Mouse (Mus musculus): ENCODE measurements at regions not wholly inside any gene's neighbourhood (a gene's known extent, or its start where the extent isn't known, plus 50 kb on each side); places are given as distances from the start of the nearest gene placed in this dataset.

DNA sequence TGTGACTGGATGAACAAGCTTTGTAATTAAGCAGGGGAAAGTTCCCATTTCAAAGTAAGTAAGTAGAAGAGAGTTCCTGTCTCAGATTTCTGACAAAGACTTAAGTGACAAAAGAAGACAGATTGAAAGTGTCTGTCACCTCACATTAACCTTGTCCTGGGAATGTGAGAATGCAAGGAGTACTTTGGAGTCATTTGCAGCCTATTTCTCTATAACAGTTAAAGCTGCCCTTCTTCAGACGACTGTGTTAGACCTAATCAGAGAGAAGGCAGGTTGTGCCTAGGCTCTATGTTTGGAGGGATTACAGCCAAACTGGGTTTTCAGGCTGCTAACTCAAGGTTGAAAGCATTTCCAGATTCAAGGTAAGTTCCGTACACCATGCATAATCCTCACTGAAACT is 446.5 kb downstream of the Pdgfc start:
- H3K27me3 ChIP-seq (replicated peaks), result no peaks in the 10 kb centered on the region
- no peaks in the 10 kb centered on the region for H3K36me3 ChIP-seq
- ATAC-seq (ENCODE audit: low FRiP score, low read depth), result no peak
- 74% methylated on average over 2 of the region's 2 CpGs for WGBS
- no peak overlapping the region for H3K27ac ChIP-seq
- no peak overlapping the region for H3K9ac ChIP-seq
- no peak overlapping the region for H3K4me2 ChIP-seq (replicated peaks)
- no peaks in the 10 kb centered on the region for H3K4me1 ChIP-seq
- no peaks in the 10 kb centered on the region for H3K9me3 ChIP-seq
- no peak overlapping the region for H3K4me3 ChIP-seq

GRCm38 (mm10) chr3:81483363-81483762 is 447.1 kb downstream of the Pdgfc start:
- 75% methylated on average over 2 of the region's 2 CpGs for WGBS
- no peaks in the 10 kb centered on the region for H3K9me3 ChIP-seq
- ATAC-seq (ENCODE audit: low FRiP score, low read depth), result no peak

DNA sequence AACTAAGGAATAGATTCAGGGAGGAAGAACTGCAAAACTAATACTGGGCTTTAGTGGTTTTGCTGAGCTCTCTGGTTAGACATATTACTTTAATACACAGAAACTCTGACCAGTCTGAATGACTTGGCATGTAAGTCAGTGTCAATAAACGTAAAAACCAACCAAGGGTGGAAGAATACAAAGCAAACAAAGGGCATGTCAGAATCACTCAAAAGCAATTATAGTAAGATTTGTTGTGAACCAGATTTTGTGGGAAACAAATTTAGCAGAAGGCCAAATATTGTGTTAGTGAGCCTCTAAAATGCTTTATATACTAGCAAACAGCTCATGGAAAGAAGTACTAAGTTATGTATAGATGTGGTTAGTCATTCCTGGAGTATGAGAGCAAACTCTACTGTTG is 427.1 kb upstream of the Ctso start:
- no peak for ATAC-seq (ENCODE audit: low FRiP score, low read depth)
- H3K27me3 ChIP-seq (replicated peaks), result no peaks in the 10 kb centered on the region

More at GRCm38 (mm10) chr3:81483363-81483762, 447.1 kb downstream of the Pdgfc start:
- Histone ChIP-seq H3K27ac (no peak overlapping the region), H3K9ac (no peak overlapping the region), H3K36me3 (no peaks in the 10 kb centered on the region), H3K4me1 (no peaks in the 10 kb centered on the region), H3K4me3 (no peak overlapping the region), H3K4me2 (replicated peaks) (no peak overlapping the region), H3K27me3 (replicated peaks) (no peaks in the 10 kb centered on the region)

GRCm38 (mm10) chr3:81508611-81509010 is 423.8 kb upstream of the Ctso start:
- H3K9me3 ChIP-seq, result no peaks in the 10 kb centered on the region
- H3K4me2 ChIP-seq (replicated peaks), result no peak overlapping the region
- no peaks in the 10 kb centered on the region for H3K4me1 ChIP-seq
- ATAC-seq (ENCODE audit: low FRiP score, low read depth), result no peak
- WGBS, result 22% methylated on average over 2 of the region's 2 CpGs
- H3K4me3 ChIP-seq, result no peak overlapping the region
- H3K27ac ChIP-seq, result no peak overlapping the region
- no peak overlapping the region for H3K9ac ChIP-seq
- H3K36me3 ChIP-seq, result no peaks in the 10 kb centered on the region
- no peaks in the 10 kb centered on the region for H3K27me3 ChIP-seq (replicated peaks)

More for the DNA sequence above, 427.1 kb upstream of the Ctso start:
- Histone ChIP-seq H3K9ac (no peak overlapping the region), H3K36me3 (no peaks in the 10 kb centered on the region), H3K27ac (no peak overlapping the region), H3K4me3 (no peak overlapping the region), H3K4me1 (no peaks in the 10 kb centered on the region), H3K9me3 (no peaks in the 10 kb centered on the region), H3K4me2 (replicated peaks) (no peak overlapping the region)
- WGBS, result 76% methylated on average over 1 of the region's 1 CpGs

DNA sequence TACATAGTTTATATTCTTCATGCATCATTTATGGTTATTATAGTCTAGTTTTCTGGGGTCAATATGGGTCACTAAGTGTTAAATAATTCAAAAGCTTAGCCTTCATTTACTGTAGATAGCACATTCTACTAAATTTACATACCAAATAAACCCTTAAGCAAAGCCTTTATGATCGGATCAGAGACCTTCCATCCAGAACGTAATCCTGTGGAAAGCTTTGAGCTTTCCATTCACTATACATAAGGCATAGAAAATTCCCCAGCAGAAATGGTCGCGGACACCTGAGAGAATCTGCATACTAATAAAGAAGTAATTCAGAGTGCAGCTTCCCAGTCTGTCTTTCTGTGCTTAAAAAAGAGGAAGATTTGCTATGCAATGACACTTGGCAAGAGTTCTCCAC is 410.6 kb upstream of the Ctso start:
- no peaks in the 10 kb centered on the region for H3K27me3 ChIP-seq (replicated peaks)
- no peaks in the 10 kb centered on the region for H3K36me3 ChIP-seq
- 68% methylated on average over 4 of the region's 4 CpGs for WGBS
- H3K4me1 ChIP-seq, result no peaks in the 10 kb centered on the region
- H3K9me3 ChIP-seq, result no peaks in the 10 kb centered on the region
- H3K4me2 ChIP-seq (replicated peaks), result no peak overlapping the region
- H3K9ac ChIP-seq, result no peak overlapping the region
- H3K27ac ChIP-seq, result no peak overlapping the region
- ATAC-seq (ENCODE audit: low FRiP score, low read depth), result no peak
- no peak overlapping the region for H3K4me3 ChIP-seq

- no peaks in the 10 kb centered on the region for H3K4me1 ChIP-seq
- no peak for ATAC-seq (ENCODE audit: low FRiP score, low read depth)
- no peak overlapping the region for H3K27ac ChIP-seq
- H3K36me3 ChIP-seq, result no peaks in the 10 kb centered on the region
- no peaks in the 10 kb centered on the region for H3K27me3 ChIP-seq (replicated peaks)
- H3K4me3 ChIP-seq, result no peak overlapping the region
- no peaks in the 10 kb centered on the region for H3K9me3 ChIP-seq
- H3K4me2 ChIP-seq (replicated peaks), result no peak overlapping the region
- H3K9ac ChIP-seq, result no peak overlapping the region
- WGBS, result 97% methylated on average over 1 of the region's 1 CpGs
These were observed 401.5 kb upstream of the Ctso start for GRCm38 (mm10) chr3:81530872-81531271.

DNA sequence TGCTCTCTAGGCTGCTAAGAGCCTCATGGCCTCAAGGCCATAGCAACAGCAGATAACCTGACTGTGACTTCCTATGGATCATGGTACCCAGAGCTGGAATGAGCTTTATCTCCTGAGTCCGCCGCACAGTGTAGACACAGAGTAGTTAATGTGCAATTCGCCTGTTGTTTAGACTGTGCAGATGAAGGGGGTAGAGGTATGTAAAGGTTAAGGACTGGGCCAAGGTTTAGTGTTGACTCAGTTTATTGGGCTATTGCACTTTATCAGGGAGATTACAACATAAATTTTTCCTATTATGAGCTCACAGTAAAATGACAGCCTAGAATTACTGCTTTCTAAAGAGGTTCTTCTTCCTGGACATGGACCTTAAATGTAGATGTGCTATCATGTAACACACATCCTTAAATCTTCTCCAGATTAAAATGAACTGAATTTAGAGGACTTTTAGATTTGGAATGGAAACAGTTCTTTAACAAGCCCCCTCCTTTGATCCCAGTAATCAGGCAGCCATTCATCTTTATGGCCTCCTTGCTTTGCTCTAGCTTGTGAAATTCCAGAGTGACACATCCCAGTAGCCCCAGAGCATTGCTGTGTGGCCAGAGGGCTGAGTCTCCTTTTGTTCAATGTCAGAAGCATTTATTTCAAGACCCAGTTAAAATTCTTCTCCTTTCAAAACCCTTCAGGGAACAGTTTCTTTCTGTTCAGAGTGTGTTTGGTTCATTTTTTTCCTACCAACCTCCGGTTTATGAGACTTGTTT is 396.8 kb upstream of the Ctso start:
- 55% methylated on average over 4 of the region's 4 CpGs for WGBS
- H3K9ac ChIP-seq, result no peak overlapping the region
- ATAC-seq (ENCODE audit: low FRiP score, low read depth), result no peak
- H3K27me3 ChIP-seq (replicated peaks), result no peaks in the 10 kb centered on the region
- no peak overlapping the region for H3K27ac ChIP-seq
- no peaks in the 10 kb centered on the region for H3K4me1 ChIP-seq
- no peaks in the 10 kb centered on the region for H3K9me3 ChIP-seq
- H3K4me3 ChIP-seq, result no peak overlapping the region
- no peak overlapping the region for H3K4me2 ChIP-seq (replicated peaks)
- H3K36me3 ChIP-seq, result no peaks in the 10 kb centered on the region

DNA sequence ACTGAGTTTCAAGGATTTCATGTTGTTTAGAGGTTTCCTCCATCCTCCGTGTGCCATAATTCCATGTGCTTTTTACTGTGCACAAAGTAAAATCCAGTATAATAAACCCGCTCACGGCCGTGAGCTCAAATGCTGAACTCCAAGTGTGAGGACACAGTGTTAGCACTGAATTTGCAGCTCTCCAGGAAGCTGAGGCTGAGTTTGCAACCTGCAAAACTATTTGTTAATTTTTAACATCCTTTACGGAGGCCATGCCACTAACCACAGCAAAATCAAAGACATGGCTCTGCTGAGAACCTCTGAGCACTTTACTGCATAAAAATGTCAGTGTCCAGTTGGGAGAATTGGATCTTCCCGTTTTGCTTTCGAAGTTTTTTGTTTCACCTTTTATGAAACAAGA is 377.6 kb upstream of the Ctso start:
- Histone ChIP-seq H3K27me3 (replicated peaks) (no peaks in the 10 kb centered on the region), H3K9ac (no peak overlapping the region), H3K4me1 (no peaks in the 10 kb centered on the region), H3K4me3 (no peak overlapping the region), H3K36me3 (no peaks in the 10 kb centered on the region), H3K4me2 (replicated peaks) (no peak overlapping the region), H3K27ac (no peak overlapping the region), H3K9me3 (no peaks in the 10 kb centered on the region)
- 68% methylated on average over 7 of the region's 7 CpGs for WGBS
- ATAC-seq (ENCODE audit: low FRiP score, low read depth), result no peak

GRCm38 (mm10) chr3:81562610-81563258 is 369.7 kb upstream of the Ctso start:
- Histone ChIP-seq H3K4me3 (no peak overlapping the region), H3K27me3 (replicated peaks) (no peaks in the 10 kb centered on the region), H3K4me2 (replicated peaks) (no peak overlapping the region), H3K9ac (no peak overlapping the region), H3K36me3 (no peaks in the 10 kb centered on the region), H3K27ac (no peak overlapping the region), H3K9me3 (no peaks in the 10 kb centered on the region), H3K4me1 (no peaks in the 10 kb centered on the region)
- 93% methylated on average over 2 of the region's 2 CpGs for WGBS
- ATAC-seq (ENCODE audit: low FRiP score, low read depth), result no peak

DNA sequence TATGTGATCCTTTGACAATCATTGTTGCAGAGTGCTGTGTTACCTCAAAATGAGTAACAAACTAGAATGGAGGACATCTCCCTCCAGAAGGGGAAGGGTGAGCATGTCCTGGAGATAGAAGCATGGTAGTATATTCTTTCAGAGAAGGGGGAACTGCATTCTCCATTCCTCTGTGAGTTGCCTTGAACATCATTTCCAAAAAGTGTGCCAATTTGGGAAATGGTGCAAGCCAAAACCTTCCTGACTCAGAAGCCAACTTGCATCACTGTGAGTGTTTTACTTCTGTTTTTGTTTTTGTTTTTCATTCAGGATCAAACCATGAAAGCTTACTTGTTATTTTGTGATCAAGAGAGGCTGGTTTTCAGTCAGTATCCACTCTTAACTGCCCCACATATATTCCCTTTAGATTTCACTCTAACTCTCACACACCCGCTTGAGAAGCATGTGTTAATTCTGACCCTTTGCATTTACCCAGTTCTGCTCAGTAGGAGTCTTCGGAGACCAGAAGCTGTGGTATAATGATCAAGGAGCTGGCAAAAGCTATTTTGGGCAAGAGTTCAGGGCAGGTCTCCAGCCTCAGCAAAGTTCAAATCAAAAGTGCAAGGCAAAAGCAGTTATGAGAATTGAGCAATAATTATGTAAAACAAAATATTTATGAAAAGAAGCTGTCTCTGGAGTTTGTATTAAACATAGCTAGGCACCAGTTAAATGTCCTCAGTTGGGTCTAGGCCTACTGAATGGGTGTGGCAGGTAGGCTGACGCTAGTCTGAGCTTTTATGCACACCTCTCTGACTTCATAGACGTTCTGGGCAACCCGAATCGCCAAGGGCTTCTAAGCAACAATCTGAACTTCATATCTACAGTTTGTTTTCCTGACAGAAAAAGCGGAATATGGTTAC is 368.3 kb upstream of the Ctso start:
- no peaks in the 10 kb centered on the region for H3K4me1 ChIP-seq
- H3K4me3 ChIP-seq, result no peak overlapping the region
- no peak overlapping the region for H3K27ac ChIP-seq
- no peak overlapping the region for H3K4me2 ChIP-seq (replicated peaks)
- H3K36me3 ChIP-seq, result no peaks in the 10 kb centered on the region
- WGBS, result 85% methylated on average over 7 of the region's 7 CpGs
- no peaks in the 10 kb centered on the region for H3K9me3 ChIP-seq
- H3K9ac ChIP-seq, result no peak overlapping the region
- no peaks in the 10 kb centered on the region for H3K27me3 ChIP-seq (replicated peaks)
- no peak for ATAC-seq (ENCODE audit: low FRiP score, low read depth)

DNA sequence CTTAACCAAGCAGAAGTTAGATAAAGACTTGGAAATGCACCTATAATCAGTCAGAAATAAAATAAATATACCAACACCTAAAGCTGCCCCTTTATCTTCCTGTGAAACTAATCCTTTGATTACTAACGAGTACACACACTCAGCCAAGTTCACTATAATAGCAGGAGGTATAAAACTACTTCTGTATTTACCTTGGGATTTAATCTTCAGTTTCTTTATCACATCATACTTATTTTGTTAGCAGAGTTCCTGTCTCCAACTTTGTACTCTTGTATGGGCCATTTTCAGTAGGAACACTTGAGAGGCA is 367.7 kb upstream of the Ctso start:
- no peaks in the 10 kb centered on the region for H3K9me3 ChIP-seq
- H3K4me3 ChIP-seq, result no peak overlapping the region
- no peaks in the 10 kb centered on the region for H3K27me3 ChIP-seq (replicated peaks)
- H3K27ac ChIP-seq, result no peak overlapping the region
- no peak overlapping the region for H3K9ac ChIP-seq
- no peak for ATAC-seq (ENCODE audit: low FRiP score, low read depth)
- no peak overlapping the region for H3K4me2 ChIP-seq (replicated peaks)
- no peaks in the 10 kb centered on the region for H3K4me1 ChIP-seq
- 81% methylated on average over 1 of the region's 1 CpGs for WGBS
- H3K36me3 ChIP-seq, result no peaks in the 10 kb centered on the region

GRCm38 (mm10) chr3:81583387-81584027 is 348.9 kb upstream of the Ctso start:
- Histone ChIP-seq H3K36me3 (no peaks in the 10 kb centered on the region), H3K4me3 (no peak overlapping the region), H3K9ac (no peak overlapping the region), H3K9me3 (no peaks in the 10 kb centered on the region), H3K4me1 (no peaks in the 10 kb centered on the region; the same call in 1 of the 2 replicates), H3K4me2 (replicated peaks) (no peak overlapping the region), H3K27ac (no peak overlapping the region), H3K27me3 (replicated peaks) (no peaks in the 10 kb centered on the region)
- ATAC-seq (ENCODE audit: low FRiP score, low read depth), result 0 out of 2 replicates have a peak, but pooled peaks have one; percentile 65
- 31% methylated on average over 7 of the region's 7 CpGs for whole genome bisulfite sequencing

All from neural tube, embryonic 12.5 days (tissue).